Mouse (Mus musculus) gastrocnemius, adult 18-20 months (tissue): Measurements from ENCODE around the gene Gm49661. TPM values are rescaled to one million over a fixed set of nuclear protein-coding genes. Genes with fewer than 3 reads are reported as not detected.
A peak's percentile ranks its signal among the peaks of the same experiment; 100 is the strongest.

Source experiments
- DNase-seq: peaks from one replicate; pipeline ENCODE4 v3.0.0; 2021; ENCODE audit warnings: low spot score
- microRNA-seq: library from miRNA; unstranded; fragments of <30 nt; microRNA quantifications from one replicate; pipeline ENCODE4 v1.2.0, GENCODE M21; 2021
- total RNA-seq, 2 experiments: library from RNA; stranded (reverse); gene quantifications; 2 replicates each; pipeline ENCODE4 v1.2.3; 2021

The Gm49661 gene
- total RNA-seq, 2 experiments from 2014 or later, result not detected

GRCm38 (mm10) chr8:84934860-84935259 is 34.4 kb downstream of the Gm49661 start:
- no peak for DNase-seq

GRCm38 (mm10) chr8:84933767-84934559 is 35.3 kb downstream of the Gm49661 start:
- DNase-seq, result no peak

- DNase-seq, result no peak
Measured at GRCm38 (mm10) chr8:84930582-84930981, 38.7 kb downstream of the Gm49661 start.

GRCm38 (mm10) chr8:84928456-84929306 is 40.6 kb downstream of the Gm49661 start:
- peak; percentile 55 for DNase-seq

- no peak for DNase-seq
Measured at GRCm38 (mm10) chr8:84927513-84927912, 41.7 kb downstream of the Gm49661 start.

DNA sequence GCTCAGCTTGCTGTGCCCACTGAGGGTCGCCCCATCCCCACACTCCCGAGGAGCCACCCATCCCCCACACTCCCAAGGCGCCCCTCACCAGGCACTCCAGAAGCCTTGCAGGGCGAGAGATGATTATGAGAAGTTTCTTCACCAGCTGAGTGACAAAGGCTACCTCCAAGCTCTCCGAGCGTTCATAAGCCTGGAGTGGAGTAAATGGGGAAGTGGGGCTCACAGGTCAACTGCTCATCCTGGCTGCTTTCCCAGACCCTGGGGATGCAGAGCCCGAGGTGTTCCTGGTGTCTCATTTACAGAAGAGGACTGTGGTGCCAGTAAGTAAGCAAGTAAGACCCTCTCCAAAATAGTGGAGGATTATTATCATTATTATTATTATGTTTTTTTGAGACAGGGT is 43.7 kb downstream of the Gm49661 start:
- no peak for DNase-seq

DNA sequence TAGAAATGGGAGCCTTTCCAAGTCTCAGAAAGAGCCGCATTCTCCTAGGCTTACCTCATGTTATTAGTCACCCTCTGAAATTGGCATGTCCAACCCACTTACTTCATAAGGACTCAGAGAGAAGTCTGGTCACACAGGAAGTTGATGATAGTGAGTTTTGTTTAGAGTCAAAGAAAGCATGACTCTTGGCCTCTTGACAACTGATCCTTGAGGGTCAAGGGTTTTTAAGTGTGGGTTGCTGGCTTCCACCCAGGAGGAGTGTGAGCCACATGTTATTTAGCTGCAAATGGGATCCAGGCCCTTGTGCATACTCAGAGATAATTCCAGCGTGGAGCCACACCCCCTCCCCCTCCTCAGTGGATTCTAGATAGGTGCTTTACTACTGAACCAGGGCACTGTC is 47.6 kb downstream of the Gm49661 start:
- DNase-seq, result no peak

DNA sequence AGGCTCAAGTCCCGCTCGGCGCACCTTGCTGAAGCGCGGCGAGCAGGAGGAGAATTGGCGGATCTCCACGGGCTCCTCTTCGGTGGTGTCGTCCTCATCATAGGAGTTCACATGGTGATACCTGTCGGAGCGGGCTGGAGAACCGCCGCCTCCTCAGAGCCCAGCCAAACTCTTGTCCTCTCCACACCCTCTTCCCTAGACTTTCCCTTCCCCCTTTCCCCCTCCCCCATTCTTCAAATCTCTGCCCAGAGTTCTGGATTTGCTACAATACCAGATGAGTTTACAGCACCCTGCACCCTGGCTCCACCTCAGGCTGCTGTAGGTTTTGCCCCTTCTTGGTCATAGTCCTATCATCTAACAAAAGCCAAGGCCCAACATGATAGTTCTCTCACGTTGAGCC is 50.6 kb downstream of the Gm49661 start:
- DNase-seq, result no peak

DNA sequence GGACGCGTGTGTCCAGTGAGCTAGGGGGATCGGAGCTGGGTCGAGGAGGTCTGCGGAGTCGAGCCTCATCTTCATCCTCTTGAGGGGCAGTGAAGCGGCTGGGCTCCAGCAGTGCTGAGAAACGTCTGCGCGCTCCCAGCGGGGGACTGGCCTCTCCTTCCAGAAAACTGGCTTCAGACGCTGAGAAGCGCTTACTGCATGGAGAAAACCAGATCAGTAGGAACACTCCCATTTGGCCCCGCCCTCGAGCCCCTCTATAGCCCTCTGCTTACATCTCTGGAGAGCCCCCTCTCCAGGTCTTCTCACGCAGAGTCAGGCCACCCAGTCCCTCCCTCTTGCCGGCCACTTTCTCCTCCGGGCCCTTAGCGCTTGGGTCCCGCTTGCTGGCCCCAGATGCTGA is 51.5 kb downstream of the Gm49661 start:
- DNase-seq, result no peak

Small RNA genes lying within 50 kb of the gene (microRNA-seq; reads per million reads assigned to microRNA genes)
- not detected for gene Gm24197

Other genes with a start within 250 kb of the Gm49661 start
- under 1 TPM; 0.34 to 0.45 TPM for gene G430095P16Rik, start 246.4 kb downstream of the Gm49661 start, total RNA-seq
- gene Nfix, start 169.1 kb downstream of the Gm49661 start, total RNA-seq, result 100 to 1,000 TPM; 481 to 528 TPM
- 10 to 100 TPM; 12.8 to 12.9 TPM for gene Dand5, start 146.6 kb downstream of the Gm49661 start, total RNA-seq
- 10 to 100 TPM; 22.9 to 24.2 TPM for gene Gadd45gip1, start 137.9 kb downstream of the Gm49661 start, total RNA-seq
- gene Rad23a, start 128.8 kb downstream of the Gm49661 start, total RNA-seq, result 100 to 1,000 TPM; 171 to 176 TPM
- gene Calr, start 122.5 kb downstream of the Gm49661 start, total RNA-seq, result 100 to 1,000 TPM; 145 to 160 TPM
- 10 to 100 TPM; 22.8 to 25.2 TPM for gene Farsa, start 112.4 kb downstream of the Gm49661 start, total RNA-seq
- 1 to 10 TPM; 1.3 to 1.4 TPM for gene Syce2, start 97.3 kb downstream of the Gm49661 start, total RNA-seq
- 10 to 100 TPM; 33.7 to 38.2 TPM for gene Gcdh, start 75.5 kb downstream of the Gm49661 start, total RNA-seq
- not detected for gene Klf1, start 67.5 kb downstream of the Gm49661 start, total RNA-seq
- 1 to 10 TPM; 6.1 to 6.8 TPM for gene Dnase2a, start 60.9 kb downstream of the Gm49661 start, total RNA-seq
- under 1 TPM in 1 of 2 experiments, not detected in 1; 0.07 TPM for gene Mast1, start 32.1 kb downstream of the Gm49661 start, total RNA-seq
- not detected for gene Rtbdn, start 22.4 kb downstream of the Gm49661 start, total RNA-seq
- 100 to 1,000 TPM; 193 to 200 TPM for gene Prdx2, start 154 bp upstream of the Gm49661 start, total RNA-seq
- 10 to 100 TPM; 21.1 to 21.7 TPM for gene Rnaseh2a, start 334 bp upstream of the Gm49661 start, total RNA-seq
- gene Junb, start 9.3 kb upstream of the Gm49661 start, total RNA-seq, result 10 to 100 TPM in 1 of 2 experiments, 1 to 10 TPM in 1; 9.4 to 12.5 TPM
- 1 to 10 TPM; 2.1 to 2.7 TPM for gene Hook2, start 21.2 kb upstream of the Gm49661 start, total RNA-seq
- gene Best2, start 45.1 kb upstream of the Gm49661 start, total RNA-seq, result not detected
- gene Asna1, start 55.8 kb upstream of the Gm49661 start, total RNA-seq, result 10 to 100 TPM; 53.6 to 58.0 TPM
- gene Trir, start 57.4 kb upstream of the Gm49661 start, total RNA-seq, result 10 to 100 TPM; 70.4 to 78.8 TPM
- gene Tnpo2, start 67.5 kb upstream of the Gm49661 start, total RNA-seq, result 10 to 100 TPM; 27.6 to 35.4 TPM
- gene Fbxw9, start 90.6 kb upstream of the Gm49661 start, total RNA-seq, result 1 to 10 TPM; 1.8 TPM
- not detected for gene Gm5741, start 98.5 kb upstream of the Gm49661 start, total RNA-seq
- 10 to 100 TPM; 31.6 to 35.1 TPM for gene Dhps, start 102.3 kb upstream of the Gm49661 start, total RNA-seq
- 10 to 100 TPM; 46.9 to 47.2 TPM for gene Wdr83os, start 111.3 kb upstream of the Gm49661 start, total RNA-seq
- gene Wdr83, start 111.9 kb upstream of the Gm49661 start, total RNA-seq, result 10 to 100 TPM; 12.6 to 20.8 TPM
- gene Man2b1, start 113.8 kb upstream of the Gm49661 start, total RNA-seq, result 1 to 10 TPM; 7.9 to 9.4 TPM
- 1 to 10 TPM; 1.0 to 1.1 TPM for gene Zfp791, start 153.7 kb upstream of the Gm49661 start, total RNA-seq
- not detected for gene Cks1brt, start 182.5 kb upstream of the Gm49661 start, total RNA-seq